Mouse (Mus musculus) limb, embryonic 13.5 days (tissue): Measurements from ENCODE around the gene Runx2. TPM values are rescaled to one million over a fixed set of nuclear protein-coding genes. Genes with fewer than 3 reads are reported as not detected.

ENCODE experiments used
- ATAC-seq: fragments of 200-750 bp; cut with Nextera tagmentation; 2 replicates; pipeline ENCODE4 v1.8.0; 2017; ENCODE audit warnings: low read depth, moderate number of reproducible peaks, moderate TSS enrichment; ENCODE audit not compliant: low FRiP score
- H3K27ac ChIP-seq: fragments of 300-500 bp; sonication (generic); 2 replicates; pipeline ENCODE4 v1.5.1; 2015; ENCODE audit warnings: inconsistent platforms, mild to moderate bottlenecking, moderate library complexity
- H3K27me3 ChIP-seq: fragments of 300-500 bp; sonication (generic); 2 replicates; pipeline ENCODE4 v1.6.1; 2015; ENCODE audit warnings: mild to moderate bottlenecking, inconsistent platforms
- H3K36me3 ChIP-seq: fragments of 300-500 bp; sonication (generic); 2 replicates; pipeline ENCODE4 v1.6.1; 2015; ENCODE audit warnings: inconsistent platforms, mild to moderate bottlenecking, moderate library complexity
- H3K4me1 ChIP-seq: fragments of 300-500 bp; sonication (generic); 2 replicates; pipeline ENCODE4 v1.6.1; 2015; ENCODE audit warnings: inconsistent platforms
- H3K4me2 ChIP-seq: fragments of 300-500 bp; sonication (generic); replicated peaks from 2 replicates; pipeline ENCODE4 v1.6.1; 2015; ENCODE audit warnings: inconsistent platforms, mild to moderate bottlenecking, moderate library complexity
- H3K4me3 ChIP-seq: fragments of 300-500 bp; sonication (generic); 2 replicates; pipeline ENCODE4 v1.5.1; 2015; ENCODE audit warnings: moderate library complexity, mild to moderate bottlenecking, inconsistent platforms
- H3K9ac ChIP-seq: fragments of 300-500 bp; sonication (generic); 2 replicates; pipeline ENCODE4 v1.6.1; 2015; ENCODE audit warnings: mild to moderate bottlenecking, inconsistent platforms
- H3K9me3 ChIP-seq: fragments of 300-500 bp; sonication (generic); 2 replicates; pipeline ENCODE4 v1.6.1; 2016; ENCODE audit warnings: inconsistent platforms
- WGBS: fragments of 180-500 bp; shearing (Covaris S2); methylation state at CpG from one replicate; pipeline ENCODE4 v1.1.7; 2015; 5-methylcytosine and 5-hydroxymethylcytosine counted together
- polyA plus RNA-seq: library from polyadenylated mRNA; unstranded; fragments of >200 nt; fragmentation: Nextera tagmentation; extraction: Ambion mirVana; gene quantifications from 2 replicates; pipeline ENCODE4 v1.2.1, GENCODE M21; 2015

Gene Runx2
- polyA plus RNA-seq, 1 experiment from 2014 or later = 15.1 TPM

DNA sequence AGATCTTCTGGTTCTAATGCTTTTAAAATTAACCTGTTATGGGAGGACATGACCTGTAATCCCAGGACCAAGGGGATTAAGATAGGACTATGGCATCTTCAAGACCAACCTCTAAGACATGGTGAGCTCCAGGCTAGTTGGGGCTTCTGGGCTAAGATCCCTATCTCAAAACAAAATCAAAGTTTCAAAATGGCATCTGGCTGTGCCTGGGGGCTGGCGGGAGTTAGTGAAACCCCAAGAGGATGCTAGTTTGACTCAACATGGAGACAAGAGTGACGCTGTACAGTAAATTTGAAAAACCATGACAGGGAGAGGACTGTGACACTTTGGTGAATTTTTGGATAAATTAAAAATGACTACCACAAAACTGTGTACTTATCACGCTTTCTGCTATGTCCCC, 202.6 kb downstream of the Runx2 start:
- H3K4me3 ChIP-seq = no peak overlapping the region
- no peaks in the 10 kb centered on the region for H3K9me3 ChIP-seq
- peaks cover 49% of the 10 kb centered on the region for H3K27me3 ChIP-seq
- no peak overlapping the region for H3K4me2 ChIP-seq
- H3K4me1 ChIP-seq = peaks cover 33% of the 10 kb centered on the region
- no peak overlapping the region for H3K27ac ChIP-seq
- WGBS = 95% methylated on average over 3 of the region's 3 CpGs
- H3K9ac ChIP-seq = no peak overlapping the region
- H3K36me3 ChIP-seq = peaks cover 7% of the 10 kb centered on the region; the same call in 1 of the 2 replicates
- no peak for ATAC-seq

DNA sequence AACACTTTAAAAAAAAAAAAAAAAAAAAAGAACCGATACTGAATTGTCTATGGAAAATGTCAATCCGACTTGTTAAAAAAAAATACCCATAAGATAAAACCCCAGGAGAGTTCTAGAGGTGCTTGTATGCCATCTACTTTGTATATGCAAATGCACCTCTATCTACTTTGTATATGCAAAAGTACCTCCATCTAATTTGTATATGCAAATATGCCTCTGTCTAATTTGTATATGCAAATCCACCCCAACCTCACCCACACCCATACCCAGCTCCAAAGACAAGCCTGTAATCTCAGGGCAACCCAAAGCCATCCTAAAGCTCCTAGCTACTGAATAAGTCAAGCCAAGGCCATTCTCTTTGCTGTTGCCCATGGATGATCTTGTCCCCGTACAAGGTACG, 203.1 kb downstream of the Runx2 start:
- H3K4me1 ChIP-seq = peaks cover 33% of the 10 kb centered on the region
- H3K4me2 ChIP-seq = no peak overlapping the region
- H3K4me3 ChIP-seq = no peak overlapping the region
- H3K27me3 ChIP-seq = peaks cover 49% of the 10 kb centered on the region
- H3K9ac ChIP-seq = no peak overlapping the region
- no peak overlapping the region for H3K27ac ChIP-seq
- peaks cover 7% of the 10 kb centered on the region; the same call in 1 of the 2 replicates for H3K36me3 ChIP-seq
- WGBS = 75% methylated on average over 4 of the region's 4 CpGs
- no peaks in the 10 kb centered on the region for H3K9me3 ChIP-seq
- no peak for ATAC-seq

DNA sequence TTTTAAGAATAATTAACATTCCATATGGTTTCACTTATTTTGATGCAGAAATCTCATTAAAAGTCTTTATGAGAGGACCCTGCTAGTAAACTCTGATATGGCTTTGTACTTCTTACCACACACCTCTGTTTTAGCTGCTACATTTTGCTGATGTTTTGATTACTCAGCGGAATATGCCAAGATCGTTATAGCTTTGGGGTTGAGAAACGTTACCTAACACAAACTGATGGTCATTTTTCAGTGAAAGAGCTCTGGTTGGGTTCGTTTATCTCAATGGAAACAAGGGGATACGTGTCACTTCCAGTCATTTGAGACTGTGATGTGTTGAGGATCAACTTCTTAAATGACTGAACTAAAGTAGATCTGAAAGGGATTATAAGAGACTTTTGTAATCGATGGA, 203.8 kb downstream of the Runx2 start:
- 33% methylated on average over 6 of the region's 6 CpGs for WGBS
- Histone ChIP-seq H3K27me3 (peaks cover 49% of the 10 kb centered on the region), H3K4me3 (no peak overlapping the region), H3K4me1 (peaks cover 34% of the 10 kb centered on the region), H3K36me3 (peaks cover 7% of the 10 kb centered on the region; the same call in 1 of the 2 replicates), H3K27ac (no peak overlapping the region), H3K9ac (no peak overlapping the region), H3K9me3 (no peaks in the 10 kb centered on the region), H3K4me2 (no peak overlapping the region)
- ATAC-seq = no peak

DNA sequence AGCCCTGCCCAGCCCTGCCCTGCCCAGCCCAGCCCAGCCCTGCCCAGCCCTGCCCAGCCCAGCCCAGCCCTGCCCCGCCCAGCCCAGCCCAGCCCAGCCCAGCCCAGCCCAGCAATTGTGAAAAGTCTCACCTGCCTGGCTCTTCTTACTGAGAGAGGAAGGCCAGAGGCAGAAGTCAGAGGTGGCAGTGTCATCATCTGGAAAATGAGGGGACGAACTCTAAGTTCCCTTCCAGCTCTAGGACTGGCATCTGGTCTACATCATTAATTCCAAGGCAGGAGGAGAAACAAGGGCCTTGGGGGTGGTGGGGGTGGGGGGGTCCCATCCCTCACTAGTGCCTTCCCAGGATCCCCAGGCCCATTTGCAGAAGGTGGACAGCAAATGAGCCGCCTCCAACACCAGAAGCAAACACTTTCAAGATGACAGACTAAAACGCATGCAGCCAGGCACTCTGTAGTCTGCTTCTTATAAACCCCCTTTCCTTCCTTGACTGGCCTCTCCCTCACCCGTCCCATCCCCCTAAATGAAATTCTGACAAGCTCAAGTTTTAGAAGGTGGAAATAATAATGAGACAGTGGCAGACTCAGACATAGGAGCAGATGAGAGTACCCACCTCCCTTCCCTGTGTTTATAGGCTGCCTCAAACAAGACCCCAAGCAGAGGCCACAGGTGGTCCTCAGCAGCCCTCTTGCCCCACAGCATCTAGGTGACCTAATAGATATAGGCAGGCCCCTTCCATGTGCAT, 204.5 kb downstream of the Runx2 start:
- Histone ChIP-seq H3K9ac (no peak overlapping the region), H3K4me3 (no peak overlapping the region), H3K4me1 (peaks cover 41% of the 10 kb centered on the region), H3K27me3 (peaks cover 43% of the 10 kb centered on the region), H3K4me2 (no peak overlapping the region), H3K36me3 (peaks cover 7% of the 10 kb centered on the region; the same call in 1 of the 2 replicates), H3K9me3 (no peaks in the 10 kb centered on the region), H3K27ac (no peak overlapping the region)
- no peak for ATAC-seq
- WGBS = 17% methylated on average over 5 of the region's 5 CpGs

DNA sequence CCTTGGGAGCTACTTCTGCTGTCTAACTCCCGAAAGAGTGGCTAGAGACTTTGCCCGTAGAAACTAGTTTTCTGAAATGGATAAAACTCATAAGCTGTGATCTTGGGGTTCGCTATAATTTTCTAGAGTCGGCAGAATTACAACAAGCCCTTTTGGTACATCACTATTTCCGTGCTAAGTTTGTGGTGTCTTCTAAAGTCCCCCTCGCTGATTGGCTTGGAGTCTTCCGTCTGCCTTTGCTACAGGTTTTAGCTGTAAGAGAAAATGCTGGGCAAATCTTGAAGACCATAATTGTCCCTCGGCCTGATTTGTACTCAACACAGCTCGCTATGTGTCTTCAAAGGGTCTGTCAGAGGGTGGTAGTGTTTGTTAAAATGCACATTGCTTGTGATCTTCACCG, 205.2 kb downstream of the Runx2 start:
- Histone ChIP-seq H3K4me1 (peaks cover 40% of the 10 kb centered on the region), H3K9ac (no peak overlapping the region), H3K4me3 (no peak overlapping the region), H3K9me3 (no peaks in the 10 kb centered on the region), H3K36me3 (peaks cover 7% of the 10 kb centered on the region; the same call in 1 of the 2 replicates), H3K27ac (no peak overlapping the region), H3K27me3 (peaks cover 39% of the 10 kb centered on the region), H3K4me2 (no peak overlapping the region)
- no peak for ATAC-seq
- 69% methylated on average over 10 of the region's 10 CpGs for WGBS

DNA sequence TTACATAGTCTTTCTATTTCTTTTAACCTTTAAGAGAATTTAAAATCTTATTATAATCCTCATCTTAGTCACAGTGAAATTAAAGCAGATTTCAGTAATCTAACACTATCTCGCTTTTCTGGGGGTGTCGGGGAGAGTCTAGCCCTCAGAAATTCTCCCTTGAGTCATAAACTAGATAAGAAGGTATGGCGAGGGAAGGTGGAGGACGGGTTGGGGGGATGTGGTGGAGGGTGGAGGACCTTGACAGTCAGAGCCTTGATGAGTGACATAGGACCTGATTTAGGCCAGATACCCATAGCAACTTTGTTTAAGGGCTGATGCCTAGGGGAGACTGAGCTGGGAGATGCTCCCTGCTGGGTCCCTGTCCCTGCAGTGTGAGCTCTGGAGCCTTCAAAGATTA, 205.7 kb downstream of the Runx2 start:
- Histone ChIP-seq H3K9ac (no peak overlapping the region), H3K27me3 (peaks cover 39% of the 10 kb centered on the region), H3K4me2 (no peak overlapping the region), H3K4me1 (peaks cover 35% of the 10 kb centered on the region), H3K4me3 (no peak overlapping the region), H3K9me3 (no peaks in the 10 kb centered on the region), H3K27ac (no peak overlapping the region), H3K36me3 (peaks cover 7% of the 10 kb centered on the region; the same call in 1 of the 2 replicates)
- no peak for ATAC-seq
- 66% methylated on average over 4 of the region's 4 CpGs for WGBS

DNA sequence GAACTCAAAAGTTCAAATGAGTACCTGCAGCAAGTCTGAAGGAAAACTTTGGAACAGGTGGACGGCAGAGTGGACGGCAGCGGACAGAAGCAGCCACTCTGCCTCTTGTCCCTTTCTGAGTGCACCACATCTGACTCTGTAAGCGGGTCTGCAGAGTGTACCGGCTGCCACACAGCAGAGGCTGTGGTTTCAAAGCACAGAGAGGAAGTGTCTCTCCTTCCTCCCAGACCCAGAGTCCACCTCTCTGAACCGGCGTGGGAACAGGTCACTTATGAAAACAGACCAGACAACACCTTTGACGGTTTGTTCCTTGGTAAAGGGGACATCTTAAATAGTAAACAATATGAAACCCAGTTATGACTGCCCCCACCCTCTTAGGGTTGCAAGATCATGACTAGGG, 207.2 kb downstream of the Runx2 start:
- no peaks in the 10 kb centered on the region for H3K9me3 ChIP-seq
- H3K9ac ChIP-seq = no peak overlapping the region
- H3K4me3 ChIP-seq = no peak overlapping the region
- no peak overlapping the region for H3K27ac ChIP-seq
- no peak for ATAC-seq
- 89% methylated on average over 8 of the region's 8 CpGs for WGBS
- H3K36me3 ChIP-seq = peaks cover 7% of the 10 kb centered on the region; the same call in 1 of the 2 replicates
- no peak overlapping the region for H3K4me2 ChIP-seq
- peaks cover 30% of the 10 kb centered on the region for H3K27me3 ChIP-seq
- H3K4me1 ChIP-seq = peaks cover 22% of the 10 kb centered on the region

DNA sequence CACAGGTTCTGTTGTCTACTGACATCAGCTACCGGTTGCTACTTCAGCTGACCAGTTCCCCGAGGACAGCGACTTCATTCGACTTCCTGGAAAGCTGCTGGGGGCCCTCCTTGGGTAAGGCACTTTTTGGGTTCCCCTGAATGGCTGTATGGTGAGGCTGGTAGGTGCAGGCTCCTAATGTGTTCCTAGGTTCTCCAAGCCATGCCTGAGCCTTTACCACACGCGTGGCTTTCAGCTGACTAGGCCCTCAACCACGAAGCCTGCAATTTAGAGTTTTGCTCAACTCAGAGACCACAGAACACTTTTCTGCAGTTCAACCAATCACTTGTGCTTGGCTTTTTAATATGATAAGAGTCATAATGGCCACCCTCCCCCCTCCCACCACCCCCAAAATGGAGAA, 208.4 kb downstream of the Runx2 start:
- Histone ChIP-seq H3K4me1 (peaks cover 29% of the 10 kb centered on the region), H3K9ac (no peak overlapping the region), H3K27me3 (peaks cover 28% of the 10 kb centered on the region), H3K27ac (no peak overlapping the region), H3K9me3 (no peaks in the 10 kb centered on the region), H3K4me2 (no peak overlapping the region), H3K36me3 (peaks cover 7% of the 10 kb centered on the region; the same call in 1 of the 2 replicates), H3K4me3 (no peak overlapping the region)
- WGBS = 84% methylated on average over 7 of the region's 7 CpGs
- ATAC-seq = no peak

DNA sequence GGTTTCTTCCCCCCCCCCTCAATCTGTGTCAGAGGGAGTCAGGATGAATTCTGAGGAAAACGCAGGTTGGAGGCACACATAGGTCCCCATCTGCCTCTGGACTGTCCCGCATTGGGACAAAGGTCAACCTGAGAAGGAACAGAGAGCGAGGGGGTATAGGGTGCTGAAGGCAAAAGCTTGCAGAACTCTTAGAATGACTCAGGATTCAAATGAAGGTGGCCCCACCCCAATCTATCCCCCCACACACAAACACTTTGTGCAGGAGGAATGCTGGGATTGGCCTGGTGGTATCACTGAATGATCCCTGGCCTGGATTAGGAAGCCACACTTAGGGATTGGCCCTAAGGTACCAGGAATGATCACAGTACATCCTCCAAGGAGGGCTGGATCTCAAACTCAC, 208.8 kb downstream of the Runx2 start:
- ATAC-seq = no peak
- no peaks in the 10 kb centered on the region for H3K9me3 ChIP-seq
- peaks cover 31% of the 10 kb centered on the region for H3K27me3 ChIP-seq
- no peak overlapping the region for H3K4me3 ChIP-seq
- peaks cover 28% of the 10 kb centered on the region for H3K4me1 ChIP-seq
- H3K36me3 ChIP-seq = peaks cover 7% of the 10 kb centered on the region; the same call in 1 of the 2 replicates
- H3K9ac ChIP-seq = no peak overlapping the region
- H3K4me2 ChIP-seq = no peak overlapping the region
- 90% methylated on average over 3 of the region's 3 CpGs for WGBS
- H3K27ac ChIP-seq = no peak overlapping the region

DNA sequence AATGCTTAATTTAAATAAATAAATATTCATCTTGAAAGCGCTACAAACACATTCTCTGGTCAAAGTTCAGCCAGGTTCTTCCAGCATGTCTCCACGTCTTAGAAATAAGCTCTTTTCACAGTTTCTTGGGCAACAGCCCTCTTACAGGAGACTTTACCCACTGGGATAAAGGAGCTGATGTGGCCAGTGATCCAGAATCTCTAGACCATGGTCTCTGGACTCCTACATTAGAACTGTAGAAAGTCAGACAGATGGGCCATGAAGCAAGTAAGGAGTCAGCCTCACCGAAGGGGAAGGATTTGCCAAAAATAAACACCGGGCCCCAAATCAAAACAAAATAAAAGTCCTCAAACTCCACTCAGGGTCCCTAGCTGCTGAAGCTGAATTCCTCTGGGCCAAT, 211.4 kb downstream of the Runx2 start:
- peaks cover 20% of the 10 kb centered on the region; the same call in 1 of the 2 replicates for H3K27me3 ChIP-seq
- ATAC-seq = no peak
- no peak overlapping the region for H3K27ac ChIP-seq
- peaks cover 7% of the 10 kb centered on the region; the same call in 1 of the 2 replicates for H3K36me3 ChIP-seq
- no peak overlapping the region for H3K4me2 ChIP-seq
- 74% methylated on average over 4 of the region's 4 CpGs for WGBS
- no peak overlapping the region for H3K9ac ChIP-seq
- H3K9me3 ChIP-seq = no peaks in the 10 kb centered on the region
- H3K4me3 ChIP-seq = no peak overlapping the region
- peaks cover 28% of the 10 kb centered on the region for H3K4me1 ChIP-seq

DNA sequence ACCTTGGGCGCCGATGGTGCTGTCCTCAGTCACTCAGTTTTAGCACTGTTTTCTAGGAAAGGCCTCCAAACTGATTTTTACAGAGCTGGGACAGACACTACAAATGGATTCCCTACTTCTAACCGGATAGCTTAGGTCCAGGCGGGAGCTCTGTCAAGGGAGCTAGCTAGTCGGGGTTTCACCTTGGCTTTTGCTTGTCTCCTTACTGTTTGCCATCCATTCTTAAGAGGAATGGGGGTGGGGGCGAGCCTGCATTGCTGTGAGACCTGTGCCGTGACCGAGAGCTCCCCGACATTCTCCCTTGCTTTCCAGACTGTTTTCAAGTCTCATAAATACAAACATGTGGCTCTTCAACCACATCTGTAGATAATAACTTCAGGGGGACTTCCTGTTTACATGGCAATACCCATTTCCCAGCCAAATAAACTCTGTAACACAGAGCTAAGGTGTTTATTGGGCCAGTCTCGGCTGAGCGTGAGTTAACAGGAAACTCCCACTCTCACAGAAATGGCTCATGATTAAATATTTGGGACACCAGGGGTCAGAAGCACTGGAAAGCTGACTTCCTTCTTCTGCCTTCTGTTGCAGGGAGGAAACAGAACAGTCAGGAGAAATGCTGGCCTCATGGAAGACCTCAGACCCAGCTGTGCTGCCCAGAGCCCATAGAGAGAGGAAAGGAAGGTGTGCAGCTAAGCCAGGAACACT, 213.1 kb downstream of the Runx2 start:
- Histone ChIP-seq H3K9me3 (no peaks in the 10 kb centered on the region), H3K9ac (no peak overlapping the region), H3K4me1 (peaks cover 37% of the 10 kb centered on the region), H3K27ac (no peak overlapping the region), H3K27me3 (peaks cover 23% of the 10 kb centered on the region), H3K4me3 (no peak overlapping the region), H3K4me2 (no peak overlapping the region; the same call in 1 of the 2 replicates), H3K36me3 (no peaks in the 10 kb centered on the region)
- WGBS = 36% methylated on average over 11 of the region's 11 CpGs
- ATAC-seq = no peak

DNA sequence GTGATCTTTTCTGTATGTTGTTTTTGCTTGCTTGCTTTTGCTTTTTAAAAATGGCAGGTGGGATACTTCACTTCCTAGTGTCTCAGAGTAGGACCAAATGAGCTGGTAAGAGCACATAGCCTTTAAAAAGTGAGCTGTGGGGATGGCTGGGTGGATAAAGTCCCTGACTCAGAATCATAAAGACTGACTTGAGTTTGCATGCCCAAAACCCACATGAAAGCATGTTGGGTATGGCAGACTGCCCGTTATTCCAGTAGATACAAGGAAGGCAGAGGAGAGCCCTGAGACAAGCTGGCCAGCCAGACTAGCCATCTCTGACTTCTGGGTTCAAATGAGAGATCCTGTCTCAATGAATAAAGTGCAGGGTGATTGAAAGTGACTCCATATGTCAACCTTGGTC, 214.7 kb downstream of the Runx2 start:
- Histone ChIP-seq H3K9ac (no peak overlapping the region), H3K36me3 (no peaks in the 10 kb centered on the region), H3K27ac (no peak overlapping the region), H3K27me3 (peaks cover 23% of the 10 kb centered on the region), H3K4me1 (peaks cover 29% of the 10 kb centered on the region), H3K4me3 (no peak overlapping the region), H3K4me2 (no peak overlapping the region), H3K9me3 (no peaks in the 10 kb centered on the region)
- WGBS = 73% methylated on average over 1 of the region's 1 CpGs
- ATAC-seq = no peak
